Mouse (Mus musculus) NIH3T3 (cell line): ENCODE data around the gene H2al1e.
"Not testable (repeated sequence)": the region's sequence is repeated elsewhere in the genome, so short reads cannot be mapped to it uniquely, and the experiment has no call there.

Source experiments
- DNase-seq: peaks from one replicate; pipeline ENCODE4 v3.0.0-alpha.2; 2012; ENCODE audit warnings: low read depth

The H2al1e gene

GRCm38 (mm10) chrX:11311634-11312033, at the start of gene H2al1e:
TSS of gene H2al1e (plus strand) at chrX:11311934.
- not testable (repeated sequence) for DNase-seq

DNA sequence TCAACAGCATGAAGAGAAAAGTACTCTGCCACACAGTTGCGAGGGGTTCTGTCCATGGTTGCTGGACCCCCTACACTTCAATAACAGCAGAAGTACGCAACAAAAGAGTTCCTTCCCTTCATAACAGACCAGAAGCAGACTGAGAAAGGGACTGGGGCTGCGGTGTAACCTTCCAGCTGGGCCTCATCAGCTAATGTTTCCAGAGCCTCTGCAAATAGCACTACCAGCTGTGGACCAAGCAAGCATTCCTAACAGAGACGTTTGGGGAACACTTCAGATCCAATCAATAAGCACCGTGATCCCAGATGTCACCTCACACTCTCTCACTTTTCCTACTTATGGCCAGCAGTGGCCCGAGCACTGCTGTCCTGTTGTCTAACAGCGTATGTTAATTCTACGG, 46.8 kb upstream of the H2al1e start:
- DNase-seq = no peak

- no peak for DNase-seq
These were observed 43.9 kb upstream of the H2al1e start for GRCm38 (mm10) chrX:11267791-11268190.

GRCm38 (mm10) chrX:11269074-11269473, 42.7 kb upstream of the H2al1e start:
- no peak for DNase-seq

DNA sequence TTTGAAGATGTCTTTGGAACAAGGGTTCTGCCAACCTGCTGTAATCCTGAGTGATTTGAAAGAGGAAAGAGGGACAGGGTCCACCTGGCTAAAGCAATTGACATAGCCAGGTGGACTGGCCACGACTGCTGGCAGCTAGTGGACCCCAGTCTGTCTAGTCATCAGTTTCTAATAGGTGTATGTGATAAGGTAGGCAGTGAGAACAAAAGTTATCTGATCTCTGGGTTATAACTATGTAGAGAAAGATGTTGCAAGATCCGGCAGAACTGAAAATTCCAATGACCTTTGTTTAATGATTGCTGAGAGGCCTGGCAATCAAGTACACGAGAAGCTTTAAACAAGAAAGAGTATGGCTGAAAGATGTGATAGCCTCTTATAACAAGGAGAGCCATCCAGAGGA, 38.5 kb upstream of the H2al1e start:
- DNase-seq = no peak

DNA sequence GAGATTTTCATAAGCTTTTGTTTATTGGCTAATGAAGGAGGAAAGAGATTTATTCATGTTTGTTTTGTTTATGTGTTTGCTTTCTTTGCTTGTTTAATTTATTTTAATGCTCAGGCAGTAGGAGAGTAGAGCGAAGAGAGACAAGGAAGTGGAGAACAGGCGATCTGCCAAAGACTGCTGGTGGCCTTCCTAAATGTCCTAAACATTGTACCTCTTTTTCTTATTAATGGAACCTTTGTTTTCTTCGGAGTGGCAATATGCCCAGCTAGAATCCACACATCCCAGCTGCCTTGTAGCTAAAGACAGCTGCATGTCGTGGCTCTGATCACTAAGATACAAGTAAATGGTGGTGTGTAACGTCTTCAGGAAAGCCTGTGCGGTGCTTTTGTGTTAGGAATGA, 34.7 kb upstream of the H2al1e start:
- DNase-seq = no peak

GRCm38 (mm10) chrX:11280741-11281140, 31.0 kb upstream of the H2al1e start:
- DNase-seq = no peak

DNA sequence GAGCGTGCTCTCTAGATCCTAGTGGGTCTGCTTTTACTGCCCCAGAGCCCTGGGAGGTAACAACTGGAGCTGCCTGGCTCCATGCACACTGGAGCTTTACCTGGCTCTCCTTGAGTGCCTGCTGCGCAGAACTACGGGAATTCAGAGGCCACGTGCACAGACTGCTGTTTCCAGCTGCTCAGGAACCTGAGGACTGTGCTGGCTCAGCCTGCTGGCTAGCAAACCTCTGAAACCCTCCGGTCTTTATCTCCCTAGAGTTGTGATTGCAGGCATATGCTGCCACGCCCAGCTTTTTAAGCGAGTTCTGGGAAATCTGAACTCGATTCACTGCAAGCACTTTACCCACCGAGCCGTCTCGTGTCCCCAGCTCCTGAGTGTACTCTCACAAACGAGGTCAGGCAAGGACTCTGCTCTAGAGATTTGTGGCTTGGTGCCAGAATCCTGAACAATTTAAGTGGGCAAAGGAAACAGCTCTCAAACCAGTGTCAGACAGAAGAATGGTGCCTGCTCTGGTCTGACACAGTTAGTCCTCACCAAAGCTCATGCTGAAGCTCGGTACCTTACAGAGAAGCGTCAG, 23.3 kb upstream of the H2al1e start:
- no peak for DNase-seq

DNA sequence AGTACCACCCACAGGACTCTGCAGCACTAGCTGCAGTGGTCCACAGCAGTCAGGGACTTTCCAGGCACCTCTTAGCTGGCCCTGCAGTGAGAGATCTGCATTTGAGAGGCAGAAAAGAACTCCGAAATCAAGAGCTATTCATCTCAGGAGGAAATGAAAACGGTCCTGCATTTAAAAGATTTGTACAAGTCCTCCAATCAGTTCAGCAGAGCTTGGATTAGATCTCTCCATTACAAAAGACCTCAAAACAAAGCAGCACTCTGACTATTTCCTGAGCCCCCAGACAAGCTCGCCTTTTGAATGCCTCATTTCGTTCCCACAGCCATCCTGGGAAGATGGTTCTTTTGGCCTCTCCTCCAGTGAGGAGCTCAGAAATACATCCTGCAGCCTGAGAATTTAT, 22.5 kb upstream of the H2al1e start:
- no peak for DNase-seq

DNA sequence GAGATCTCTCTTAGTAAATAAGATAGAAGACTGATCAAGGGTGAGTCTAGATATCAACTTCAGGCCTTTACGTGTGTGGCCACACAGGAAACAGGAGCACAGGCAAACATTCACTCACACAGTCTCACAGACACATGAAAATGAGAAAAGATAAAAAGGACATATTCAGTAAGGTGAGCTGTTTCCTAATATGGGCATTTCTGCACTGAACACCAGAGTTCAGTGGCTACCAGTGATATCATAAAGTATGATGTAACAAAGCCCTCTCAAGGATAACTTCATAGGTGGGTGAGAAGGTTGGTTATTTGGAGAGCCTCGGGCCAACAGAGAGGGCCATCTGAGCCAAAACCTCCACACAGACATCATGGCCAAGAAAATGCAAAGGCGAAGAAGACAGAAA, 12.8 kb upstream of the H2al1e start, which contains the start of gene H2al1a:
TSS of gene H2al1a (plus strand) at position 301 of the 400 bp plus-strand sequence.
- not testable (repeated sequence) for DNase-seq

DNA sequence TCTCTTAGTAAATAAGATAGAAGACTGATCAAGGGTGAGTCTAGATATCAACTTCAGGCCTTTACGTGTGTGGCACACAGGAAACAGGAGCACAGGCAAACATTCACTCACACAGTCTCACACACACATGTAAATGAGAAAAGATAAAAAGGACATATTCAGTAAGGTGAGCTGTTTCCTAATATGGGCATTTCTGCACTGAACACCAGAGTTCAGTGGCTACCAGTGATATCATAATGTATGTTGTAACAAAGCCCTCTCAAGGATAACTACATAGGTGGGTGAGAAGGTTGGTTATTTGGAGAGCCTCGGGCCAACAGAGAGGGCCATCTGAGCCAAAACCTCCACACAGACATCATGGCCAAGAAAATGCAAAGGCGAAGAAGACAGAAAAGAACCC, 9.6 kb upstream of the H2al1e start, which contains the start of gene H2al1b:
TSS of gene H2al1b (plus strand) at position 301 of the 400 bp plus-strand sequence.
- DNase-seq = not testable (repeated sequence)

GRCm38 (mm10) chrX:11305355-11305754, 6.4 kb upstream of the H2al1e start, which contains the start of gene H2al1c:
TSS of gene H2al1c (plus strand) at chrX:11305655.
- DNase-seq = not testable (repeated sequence)

GRCm38 (mm10) chrX:11308524-11308923, 3.2 kb upstream of the H2al1e start, which contains the start of gene H2al1d:
TSS of gene H2al1d (plus strand) at chrX:11308824.
- DNase-seq = not testable (repeated sequence)

DNA sequence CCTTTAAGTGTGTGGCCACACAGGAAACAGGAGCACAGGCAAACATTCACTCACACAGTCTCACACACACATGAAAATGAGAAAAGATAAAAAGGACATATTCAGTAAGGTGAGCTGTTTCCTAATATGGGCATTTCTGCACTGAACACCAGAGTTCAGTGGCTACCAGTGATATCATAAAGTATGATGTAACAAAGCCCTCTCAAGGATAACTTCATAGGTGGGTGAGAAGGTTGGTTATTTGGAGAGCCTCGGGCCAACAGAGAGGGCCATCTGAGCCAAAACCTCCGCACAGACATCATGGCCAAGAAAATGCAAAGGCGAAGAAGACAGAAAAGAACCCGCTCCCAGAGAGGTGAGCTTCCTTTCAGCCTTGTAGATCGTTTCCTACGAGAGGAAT, 3.1 kb downstream of the H2al1e start, which contains the start of gene H2al1f:
TSS of gene H2al1f (plus strand) at position 301 of the 400 bp plus-strand sequence.
- not testable (repeated sequence) for DNase-seq

GRCm38 (mm10) chrX:11317956-11318355, 6.2 kb downstream of the H2al1e start, which contains the start of gene H2al1g:
TSS of gene H2al1g (plus strand) at chrX:11318256.
- DNase-seq = not testable (repeated sequence)

DNA sequence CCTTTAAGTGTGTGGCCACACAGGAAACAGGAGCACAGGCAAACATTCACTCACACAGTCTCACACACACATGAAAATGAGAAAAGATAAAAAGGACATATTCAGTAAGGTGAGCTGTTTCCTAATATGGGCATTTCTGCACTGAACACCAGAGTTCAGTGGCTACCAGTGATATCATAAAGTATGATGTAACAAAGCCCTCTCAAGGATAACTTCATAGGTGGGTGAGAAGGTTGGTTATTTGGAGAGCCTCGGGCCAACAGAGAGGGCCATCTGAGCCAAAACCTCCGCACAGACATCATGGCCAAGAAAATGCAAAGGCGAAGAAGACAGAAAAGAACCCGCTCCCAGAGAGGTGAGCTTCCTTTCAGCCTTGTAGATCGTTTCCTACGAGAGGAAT, 9.5 kb downstream of the H2al1e start, which contains the start of gene H2al1h:
TSS of gene H2al1h (plus strand) at position 301 of the 400 bp plus-strand sequence.
- not testable (repeated sequence) for DNase-seq

DNA sequence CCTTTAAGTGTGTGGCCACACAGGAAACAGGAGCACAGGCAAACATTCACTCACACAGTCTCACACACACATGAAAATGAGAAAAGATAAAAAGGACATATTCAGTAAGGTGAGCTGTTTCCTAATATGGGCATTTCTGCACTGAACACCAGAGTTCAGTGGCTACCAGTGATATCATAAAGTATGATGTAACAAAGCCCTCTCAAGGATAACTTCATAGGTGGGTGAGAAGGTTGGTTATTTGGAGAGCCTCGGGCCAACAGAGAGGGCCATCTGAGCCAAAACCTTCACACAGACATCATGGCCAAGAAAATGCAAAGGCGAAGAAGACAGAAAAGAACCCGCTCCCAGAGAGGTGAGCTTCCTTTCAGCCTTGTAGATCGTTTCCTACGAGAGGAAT, 12.6 kb downstream of the H2al1e start, which contains the start of gene H2al1i:
TSS of gene H2al1i (plus strand) at position 301 of the 400 bp plus-strand sequence.
- DNase-seq = not testable (repeated sequence)

DNA sequence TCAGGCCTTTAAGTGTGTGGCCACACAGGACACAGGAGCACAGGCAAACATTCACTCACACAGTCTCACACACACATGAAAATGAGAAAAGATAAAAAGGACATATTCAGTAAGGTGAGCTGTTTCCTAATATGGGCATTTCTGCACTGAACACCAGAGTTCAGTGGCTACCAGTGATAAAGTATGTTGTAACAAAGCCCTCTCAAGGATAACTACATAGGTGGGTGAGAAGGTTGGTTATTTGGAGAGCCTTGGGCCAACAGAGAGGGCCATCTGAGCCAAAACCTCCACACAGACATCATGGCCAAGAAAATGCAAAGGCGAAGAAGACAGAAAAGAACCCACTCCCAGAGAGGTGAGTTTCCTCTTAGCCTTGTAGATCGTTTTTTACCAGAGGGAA, 15.8 kb downstream of the H2al1e start, which contains the start of gene H2al1j:
TSS of gene H2al1j (plus strand) at position 301 of the 400 bp plus-strand sequence.
- DNase-seq = not testable (repeated sequence)

DNA sequence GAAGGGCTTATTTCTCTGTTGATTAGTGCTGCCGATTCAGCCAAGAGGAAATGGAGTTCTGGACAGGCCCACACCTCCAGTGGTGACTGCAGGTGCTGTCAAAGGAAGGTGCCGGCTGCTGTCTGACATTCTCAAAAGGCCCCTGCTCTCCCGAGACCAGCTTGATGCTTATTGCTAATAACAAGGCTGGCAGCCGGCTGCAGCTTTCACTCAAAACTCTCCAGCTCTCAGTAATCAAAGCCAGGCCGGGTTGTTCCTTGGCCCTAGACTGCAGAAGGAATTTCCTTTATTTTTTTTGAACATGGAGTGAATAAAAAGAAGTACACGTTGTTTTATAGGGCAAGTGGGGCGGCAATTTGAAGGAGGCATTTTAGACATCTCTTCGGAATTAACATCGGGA, 34.0 kb downstream of the H2al1e start:
- no peak for DNase-seq

- DNase-seq = no peak
These were observed 35.0 kb downstream of the H2al1e start for GRCm38 (mm10) chrX:11346756-11347155.

DNA sequence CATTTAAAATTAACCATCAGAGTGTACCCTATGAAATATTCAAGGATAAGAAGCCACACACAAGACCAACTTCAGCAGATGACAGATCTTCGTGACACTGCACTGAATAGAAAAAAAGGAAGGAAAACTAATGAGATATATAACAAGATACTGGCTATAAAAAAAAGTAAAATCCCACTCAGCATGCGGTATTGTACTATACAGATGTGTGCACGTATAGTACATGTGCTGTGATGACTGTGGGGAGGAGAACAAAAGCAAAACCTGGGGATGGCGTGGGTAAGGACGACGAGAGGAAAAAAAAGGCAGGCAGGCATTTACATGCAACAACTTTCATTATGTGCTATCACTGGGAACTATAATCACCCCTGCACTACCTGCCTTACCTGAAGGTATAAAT, 49.1 kb downstream of the H2al1e start:
- DNase-seq = no peak

DNA sequence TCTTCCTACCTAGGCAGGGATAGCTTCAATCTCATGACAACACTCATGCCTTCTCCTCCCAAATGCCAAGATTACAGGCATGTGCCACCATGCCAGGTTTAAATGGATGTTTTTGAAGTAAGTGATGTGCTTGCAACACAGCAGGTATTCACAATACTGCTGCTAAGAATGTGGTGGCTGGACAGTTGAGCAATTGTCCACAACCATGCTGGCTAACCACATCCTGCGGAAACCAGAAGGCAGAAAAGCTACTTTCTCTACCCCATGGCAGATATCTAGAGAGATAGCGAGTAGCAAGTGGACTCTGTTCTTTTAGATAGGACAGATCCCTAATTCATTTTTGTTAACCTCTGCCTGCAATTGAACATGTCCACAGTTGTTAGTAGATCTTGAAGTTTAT, 49.5 kb downstream of the H2al1e start:
- DNase-seq = no peak
